Mouse (Mus musculus) kidney, embryonic 15.5 days (tissue): Measurements from ENCODE around the gene Fgfr2. TPM values are rescaled to one million over a fixed set of nuclear protein-coding genes. Genes with fewer than 3 reads are reported as not detected.

Experiments used
- ATAC-seq: fragments of 200-750 bp; cut with Nextera tagmentation; replicated peaks from 2 replicates; pipeline ENCODE4 v1.8.0; 2017; ENCODE audit warnings: moderate TSS enrichment; ENCODE audit not compliant: low FRiP score
- H3K27ac ChIP-seq: fragments of 300-500 bp; sonication (generic); 2 replicates; pipeline ENCODE4 v1.5.1; 2015; ENCODE audit warnings: mild to moderate bottlenecking, inconsistent platforms
- H3K27me3 ChIP-seq: fragments of 300-500 bp; sonication (generic); 2 replicates; pipeline ENCODE4 v1.6.1; 2015; ENCODE audit warnings: inconsistent platforms
- H3K36me3 ChIP-seq: fragments of 300-500 bp; sonication (generic); 2 replicates; pipeline ENCODE4 v1.6.1; 2015; ENCODE audit warnings: inconsistent platforms
- H3K4me1 ChIP-seq: fragments of 300-500 bp; sonication (generic); 2 replicates; pipeline ENCODE4 v1.6.1; 2015; ENCODE audit warnings: inconsistent platforms
- H3K4me2 ChIP-seq: fragments of 300-500 bp; sonication (generic); 2 replicates; pipeline ENCODE4 v1.6.1; 2015; ENCODE audit warnings: moderate library complexity, mild to moderate bottlenecking, inconsistent platforms
- H3K4me3 ChIP-seq: fragments of 300-500 bp; sonication (generic); replicated peaks from 2 replicates; pipeline ENCODE4 v1.5.1; 2015; ENCODE audit warnings: mild to moderate bottlenecking, inconsistent platforms
- H3K9ac ChIP-seq: fragments of 300-500 bp; sonication (generic); 2 replicates; pipeline ENCODE4 v1.6.1; 2015; ENCODE audit warnings: mild to moderate bottlenecking, inconsistent platforms
- H3K9me3 ChIP-seq: fragments of 300-500 bp; sonication (generic); replicated peaks from 2 replicates; pipeline ENCODE4 v1.6.1; 2016; ENCODE audit warnings: inconsistent platforms
- WGBS: fragments of 180-500 bp; shearing (Covaris S2); methylation state at CpG from one replicate; pipeline ENCODE4 v1.1.7; 2015; ENCODE audit warnings: mixed read lengths; 5-methylcytosine and 5-hydroxymethylcytosine counted together
- polyA plus RNA-seq: library from polyadenylated mRNA; unstranded; fragments of >200 nt; fragmentation: Nextera tagmentation; extraction: Ambion mirVana; gene quantifications from 2 replicates; pipeline ENCODE4 v1.2.1, GENCODE M21; 2015

Gene Fgfr2
- polyA plus RNA-seq, 1 experiment from 2014 or later = 104 TPM

GRCm38 (mm10) chr7:130892973-130893372 lies 2230.2 kb downstream of the Fgfr2 start:
- WGBS = 87% methylated on average over 6 of the region's 6 CpGs
- ATAC-seq = no peak
- Histone ChIP-seq H3K36me3 (peaks cover 61% of the 10 kb centered on the region), H3K27me3 (no peaks in the 10 kb centered on the region), H3K9ac (no peak overlapping the region), H3K4me2 (no peak overlapping the region), H3K9me3 (no peaks in the 10 kb centered on the region), H3K27ac (no peak overlapping the region), H3K4me1 (0 out of 2 replicates have a peak, but pooled peaks cover 4% of the 10 kb centered on the region), H3K4me3 (no peak overlapping the region)

- H3K4me2 ChIP-seq = no peak overlapping the region
- H3K27me3 ChIP-seq = no peaks in the 10 kb centered on the region
- no peaks in the 10 kb centered on the region for H3K9me3 ChIP-seq
- 0 out of 2 replicates have a peak, but pooled peaks cover 4% of the 10 kb centered on the region for H3K4me1 ChIP-seq
- no peak for ATAC-seq
- no peak overlapping the region for H3K9ac ChIP-seq
- no peak overlapping the region for H3K4me3 ChIP-seq
- WGBS = 51% methylated on average over 2 of the region's 2 CpGs
- no peak overlapping the region for H3K27ac ChIP-seq
- peaks cover 59% of the 10 kb centered on the region for H3K36me3 ChIP-seq
Measured at GRCm38 (mm10) chr7:130890871-130891270, 2232.3 kb downstream of the Fgfr2 start.

- WGBS = 60% methylated on average over 3 of the region's 3 CpGs
- ATAC-seq = no peak
- Histone ChIP-seq H3K27ac (no peak overlapping the region), H3K4me2 (no peak overlapping the region), H3K4me3 (no peak overlapping the region), H3K9me3 (no peaks in the 10 kb centered on the region), H3K4me1 (0 out of 2 replicates have a peak, but pooled peaks cover 3% of the 10 kb centered on the region), H3K27me3 (no peaks in the 10 kb centered on the region), H3K9ac (no peak overlapping the region), H3K36me3 (peaks cover 64% of the 10 kb centered on the region)
Measured at GRCm38 (mm10) chr7:130887946-130888345, 2235.2 kb downstream of the Fgfr2 start.

GRCm38 (mm10) chr7:130886246-130886645 lies 2236.9 kb downstream of the Fgfr2 start:
- Histone ChIP-seq H3K36me3 (peaks cover 62% of the 10 kb centered on the region), H3K4me3 (no peak overlapping the region), H3K9me3 (no peaks in the 10 kb centered on the region), H3K4me2 (no peak overlapping the region), H3K9ac (no peak overlapping the region), H3K4me1 (0 out of 2 replicates have a peak, but pooled peaks cover 3% of the 10 kb centered on the region), H3K27ac (no peak overlapping the region), H3K27me3 (no peaks in the 10 kb centered on the region)
- ATAC-seq = no peak
- WGBS = 76% methylated on average over 3 of the region's 3 CpGs

DNA sequence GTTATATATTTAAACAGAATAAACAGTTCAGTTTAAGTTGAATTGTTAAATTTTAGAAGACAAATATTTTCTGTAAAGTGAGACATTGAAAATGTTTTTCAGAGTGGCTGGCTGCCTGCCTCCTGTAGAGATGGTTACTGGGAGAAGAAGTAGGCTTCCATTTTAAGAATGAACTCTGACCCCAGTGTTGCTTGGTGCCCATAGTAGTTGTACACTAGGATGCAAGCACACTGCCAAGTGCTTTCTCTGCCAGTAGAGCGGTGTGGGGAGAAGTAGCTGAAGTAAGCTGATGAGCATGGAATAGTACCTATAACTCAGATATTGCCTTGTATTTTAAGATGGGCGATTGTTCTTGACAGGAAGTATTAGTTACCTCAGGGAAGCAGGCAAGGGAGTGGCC lies 2239.0 kb downstream of the Fgfr2 start:
- WGBS = 89% methylated on average over 2 of the region's 2 CpGs
- ATAC-seq = no peak
- H3K9me3 ChIP-seq = no peaks in the 10 kb centered on the region

DNA sequence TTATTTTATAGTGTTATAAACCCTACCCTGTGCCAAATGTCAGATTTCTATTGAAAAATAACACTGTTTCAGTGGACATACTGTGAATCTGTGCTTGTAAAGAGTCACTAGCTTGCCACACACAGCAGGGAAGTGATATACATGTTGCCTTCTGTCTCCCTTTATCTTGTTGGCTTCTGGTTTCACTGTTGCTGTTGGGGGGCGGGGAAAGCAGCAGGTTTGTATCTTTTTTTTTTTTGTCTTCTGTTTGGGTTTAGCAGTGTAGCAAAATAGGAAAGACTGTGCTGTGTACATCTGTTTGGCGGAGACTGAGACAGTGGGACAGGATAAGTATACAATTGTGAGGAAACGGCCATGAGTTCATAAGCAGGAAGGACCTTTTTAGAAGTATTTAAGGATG lies 2255.9 kb downstream of the Fgfr2 start:
- Histone ChIP-seq H3K9me3 (no peaks in the 10 kb centered on the region), H3K27me3 (peaks cover 10% of the 10 kb centered on the region; the same call in 1 of the 2 replicates), H3K36me3 (no peaks in the 10 kb centered on the region), H3K9ac (0 out of 2 replicates have a peak overlapping the region, but pooled peaks have one; percentile 7), H3K4me1 (peaks cover 42% of the 10 kb centered on the region), H3K27ac (0 out of 2 replicates have a peak overlapping the region, but pooled peaks have one; percentile 27), H3K4me2 (peak overlapping the region; percentile 74), H3K4me3 (peak overlapping the region; percentile 32)
- WGBS = 59% methylated on average over 3 of the region's 3 CpGs
- no peak for ATAC-seq

More for the DNA sequence above, 2239.0 kb downstream of the Fgfr2 start:
- Histone ChIP-seq H3K27ac (no peak overlapping the region), H3K4me1 (0 out of 2 replicates have a peak, but pooled peaks cover 3% of the 10 kb centered on the region), H3K4me2 (no peak overlapping the region), H3K9ac (no peak overlapping the region), H3K36me3 (peaks cover 61% of the 10 kb centered on the region), H3K4me3 (no peak overlapping the region), H3K27me3 (no peaks in the 10 kb centered on the region)

GRCm38 (mm10) chr7:130866640-130867039 lies 2256.5 kb downstream of the Fgfr2 start:
- ATAC-seq = no peak
- Histone ChIP-seq H3K9me3 (no peaks in the 10 kb centered on the region), H3K27ac (peak overlapping the region; percentile 87), H3K4me3 (peak overlapping the region; percentile 90), H3K36me3 (no peaks in the 10 kb centered on the region), H3K27me3 (peaks cover 12% of the 10 kb centered on the region; the same call in 1 of the 2 replicates), H3K4me2 (peak overlapping the region; percentile 74), H3K9ac (peak overlapping the region; percentile 85), H3K4me1 (peaks cover 47% of the 10 kb centered on the region)
- WGBS = 1% methylated on average over 13 of the region's 13 CpGs

DNA sequence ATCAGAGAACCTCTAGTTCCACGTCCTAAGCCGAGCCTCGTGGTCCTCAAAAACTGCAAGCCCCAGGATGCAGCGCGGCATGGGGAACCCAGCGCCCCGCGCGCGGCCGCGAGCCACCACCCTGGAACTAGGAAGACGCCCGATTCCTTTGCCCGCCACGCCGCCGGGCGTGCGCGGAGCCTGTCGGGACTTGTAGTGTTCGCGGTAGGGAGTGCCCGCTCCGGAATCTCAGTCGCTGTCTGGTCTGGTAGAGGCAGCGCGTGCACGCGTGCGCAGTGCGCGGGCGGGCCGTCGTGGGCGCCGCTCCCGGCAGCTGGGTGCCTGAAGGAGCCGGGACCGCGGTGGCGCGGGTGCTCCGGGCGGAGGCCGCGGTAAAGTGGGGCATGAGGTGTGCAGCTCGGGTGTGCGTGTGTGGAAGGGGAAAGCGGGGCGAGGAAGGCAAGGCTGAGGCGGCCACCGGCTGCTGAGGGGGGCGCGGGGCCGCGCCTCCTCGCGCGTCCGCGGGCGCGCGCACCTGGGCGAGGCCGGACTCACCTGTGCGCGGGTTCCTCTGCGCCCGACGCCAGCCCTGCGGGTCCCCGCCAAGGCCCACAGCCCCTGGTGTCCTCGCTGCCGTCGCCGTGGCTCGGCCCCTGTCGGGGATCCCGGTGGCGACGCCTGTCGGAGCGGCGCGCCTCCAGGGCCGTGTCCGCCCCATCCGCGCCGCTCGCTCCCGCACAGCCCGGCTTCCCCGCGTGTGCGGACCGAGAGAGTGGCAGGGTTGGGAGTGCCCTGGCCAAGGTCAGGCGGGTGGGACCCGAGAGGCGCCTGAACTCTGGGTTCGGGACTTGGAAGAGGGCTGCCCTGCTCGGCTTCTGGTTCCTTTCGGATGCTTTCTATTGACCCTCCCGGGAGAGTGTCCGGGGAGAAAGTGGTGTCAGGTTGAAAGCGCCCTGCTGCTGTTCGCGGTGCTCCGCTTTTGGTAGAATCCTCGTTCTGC lies 2257.2 kb downstream of the Fgfr2 start, which contains the start of gene Plekha1:
Gene Plekha1, plus strand, starts transcription at position 144 of the 979 bp plus-strand sequence.
- ATAC-seq = peak; percentile 98
- Histone ChIP-seq H3K27ac (peak within 1 kb of the TSS; percentile 87), H3K9ac (peak within 1 kb of the TSS; percentile 85), H3K9me3 (no peaks in the 10 kb centered on the region), H3K4me2 (peak within 1 kb of the TSS; percentile 74), H3K27me3 (peaks cover 12% of the 10 kb centered on the region; the same call in 1 of the 2 replicates), H3K4me3 (peak within 1 kb of the TSS; percentile 90), H3K4me1 (peaks cover 49% of the 10 kb centered on the region), H3K36me3 (no peaks in the 10 kb centered on the region)
- under 1% methylated on average over 89 of the region's 114 CpGs for WGBS

DNA sequence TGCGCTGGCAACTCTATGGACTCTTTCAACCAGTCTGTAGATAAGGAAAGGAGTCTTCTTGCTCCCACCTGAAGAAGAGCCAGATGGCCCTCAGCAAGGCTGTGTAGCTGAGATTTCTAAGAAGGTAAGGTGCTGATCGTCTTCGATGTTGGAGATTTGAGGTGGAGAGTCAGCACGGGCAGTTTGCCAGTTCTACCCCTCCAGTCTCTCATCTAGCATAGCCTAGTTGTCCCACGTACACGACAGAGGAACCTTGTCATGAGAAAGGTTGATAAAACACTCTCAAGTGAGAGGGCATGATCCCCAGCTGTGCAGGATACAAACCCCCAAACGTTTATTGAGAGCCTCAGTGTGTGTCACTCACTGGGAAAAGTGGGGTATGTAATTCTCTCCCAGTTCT lies 2258.4 kb downstream of the Fgfr2 start:
- Histone ChIP-seq H3K36me3 (no peaks in the 10 kb centered on the region), H3K9me3 (no peaks in the 10 kb centered on the region), H3K4me2 (peak overlapping the region; percentile 74; the same call in 1 of the 2 replicates), H3K27ac (no peak overlapping the region), H3K4me3 (no peak overlapping the region), H3K9ac (no peak overlapping the region), H3K4me1 (peaks cover 48% of the 10 kb centered on the region), H3K27me3 (peaks cover 12% of the 10 kb centered on the region; the same call in 1 of the 2 replicates)
- no peak for ATAC-seq
- 79% methylated on average over 7 of the region's 7 CpGs for WGBS

- Histone ChIP-seq H3K36me3 (no peaks in the 10 kb centered on the region), H3K27ac (0 out of 2 replicates have a peak overlapping the region, but pooled peaks have one; percentile 0), H3K27me3 (peaks cover 12% of the 10 kb centered on the region; the same call in 1 of the 2 replicates), H3K9ac (no peak overlapping the region), H3K4me1 (peaks cover 56% of the 10 kb centered on the region), H3K4me3 (no peak overlapping the region), H3K4me2 (no peak overlapping the region), H3K9me3 (no peaks in the 10 kb centered on the region)
- no peak for ATAC-seq
- WGBS = 49% methylated on average over 1 of the region's 1 CpGs
Measured at GRCm38 (mm10) chr7:130862501-130862900, 2260.6 kb downstream of the Fgfr2 start.

DNA sequence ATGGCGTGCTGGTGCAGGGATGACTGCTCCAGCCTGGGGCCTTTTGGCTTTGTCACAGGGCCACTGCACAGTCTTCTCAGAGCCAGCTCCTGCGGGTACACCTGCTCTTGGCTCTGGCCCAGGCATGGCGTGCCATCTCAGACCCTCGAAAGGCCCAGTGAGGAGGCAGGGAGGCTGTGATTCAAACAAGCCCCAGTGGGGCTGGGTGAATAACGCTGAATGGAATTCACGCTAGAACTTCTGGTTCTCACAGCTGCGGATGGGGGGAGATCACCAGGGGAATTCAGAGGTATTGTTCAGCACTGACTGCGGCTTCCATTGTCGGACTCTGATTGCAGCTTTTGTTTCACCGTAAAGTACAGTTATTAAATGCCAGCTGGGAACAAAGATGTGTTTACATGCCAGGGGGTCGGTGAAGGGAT lies 2262.4 kb downstream of the Fgfr2 start:
- Histone ChIP-seq H3K27me3 (peaks cover 12% of the 10 kb centered on the region; the same call in 1 of the 2 replicates), H3K36me3 (no peaks in the 10 kb centered on the region), H3K9ac (no peak overlapping the region), H3K4me1 (peaks cover 52% of the 10 kb centered on the region), H3K9me3 (no peaks in the 10 kb centered on the region), H3K27ac (peak overlapping the region; percentile 75), H3K4me3 (no peak overlapping the region), H3K4me2 (no peak overlapping the region)
- 40% methylated on average over 11 of the region's 11 CpGs for WGBS
- ATAC-seq = 0 out of 2 replicates have a peak, but pooled peaks have one; percentile 16

GRCm38 (mm10) chr7:130859926-130860325 lies 2263.2 kb downstream of the Fgfr2 start:
- H3K9ac ChIP-seq = no peak overlapping the region
- H3K4me2 ChIP-seq = no peak overlapping the region
- 44% methylated on average over 3 of the region's 5 CpGs for whole genome bisulfite sequencing
- ATAC-seq = no peak
- H3K4me1 ChIP-seq = peaks cover 50% of the 10 kb centered on the region
- H3K27me3 ChIP-seq = peaks cover 11% of the 10 kb centered on the region; the same call in 1 of the 2 replicates
- H3K27ac ChIP-seq = peak overlapping the region; percentile 75
- H3K36me3 ChIP-seq = no peaks in the 10 kb centered on the region
- H3K4me3 ChIP-seq = no peak overlapping the region
- H3K9me3 ChIP-seq = no peaks in the 10 kb centered on the region
